Mouse (Mus musculus) heart, embryonic 15.5 days (tissue): ENCODE measurements around the gene 1700023F06Rik. TPM values are rescaled to one million over a fixed set of nuclear protein-coding genes. Genes with fewer than 3 reads are reported as not detected.

Source experiments
- ATAC-seq: fragments of 200-750 bp; cut with Nextera tagmentation; replicated peaks from 2 replicates; pipeline ENCODE4 v1.8.0; 2017; ENCODE audit warnings: low read depth, moderate TSS enrichment; ENCODE audit not compliant: insufficient number of reproducible peaks, insufficient read depth, low FRiP score
- H3K27ac ChIP-seq: fragments of 300-500 bp; sonication (generic); 2 replicates; pipeline ENCODE4 v1.5.1; 2015; ENCODE audit warnings: mild to moderate bottlenecking, inconsistent platforms
- H3K27me3 ChIP-seq: fragments of 300-500 bp; sonication (generic); 2 replicates; pipeline ENCODE4 v1.6.1; 2015; ENCODE audit warnings: inconsistent platforms
- H3K36me3 ChIP-seq: fragments of 300-500 bp; sonication (generic); 2 replicates; pipeline ENCODE4 v1.6.1; 2015; ENCODE audit warnings: mild to moderate bottlenecking, inconsistent platforms
- H3K4me1 ChIP-seq: fragments of 300-500 bp; sonication (generic); replicated peaks from 2 replicates; pipeline ENCODE4 v1.6.1; 2015; ENCODE audit warnings: inconsistent platforms
- H3K4me2 ChIP-seq: fragments of 300-500 bp; sonication (generic); 2 replicates; pipeline ENCODE4 v1.6.1; 2015; ENCODE audit warnings: inconsistent platforms, mild to moderate bottlenecking, moderate library complexity
- H3K4me3 ChIP-seq: fragments of 300-500 bp; sonication (generic); 2 replicates; pipeline ENCODE4 v1.5.1; 2015; ENCODE audit warnings: mild to moderate bottlenecking, inconsistent platforms
- H3K9ac ChIP-seq: fragments of 300-500 bp; sonication (generic); 2 replicates; pipeline ENCODE4 v1.6.1; 2015; ENCODE audit warnings: mild to moderate bottlenecking, inconsistent platforms
- H3K9me3 ChIP-seq: fragments of 300-500 bp; sonication (generic); replicated peaks from 2 replicates; pipeline ENCODE4 v1.6.1; 2016; ENCODE audit warnings: inconsistent platforms
- WGBS: fragments of 180-500 bp; shearing (Covaris S2); methylation state at CpG from one replicate; pipeline ENCODE4 v1.1.7; 2015; ENCODE audit warnings: mixed read lengths; 5-methylcytosine and 5-hydroxymethylcytosine counted together
- polyA plus RNA-seq: library from polyadenylated mRNA; unstranded; fragments of >200 nt; fragmentation: Nextera tagmentation; extraction: Ambion mirVana; gene quantifications from 2 replicates; pipeline ENCODE4 v1.2.1, GENCODE M21; 2015

1700023F06Rik gene
- polyA plus RNA-seq, 1 experiment from 2014 or later: 0.18 TPM

DNA sequence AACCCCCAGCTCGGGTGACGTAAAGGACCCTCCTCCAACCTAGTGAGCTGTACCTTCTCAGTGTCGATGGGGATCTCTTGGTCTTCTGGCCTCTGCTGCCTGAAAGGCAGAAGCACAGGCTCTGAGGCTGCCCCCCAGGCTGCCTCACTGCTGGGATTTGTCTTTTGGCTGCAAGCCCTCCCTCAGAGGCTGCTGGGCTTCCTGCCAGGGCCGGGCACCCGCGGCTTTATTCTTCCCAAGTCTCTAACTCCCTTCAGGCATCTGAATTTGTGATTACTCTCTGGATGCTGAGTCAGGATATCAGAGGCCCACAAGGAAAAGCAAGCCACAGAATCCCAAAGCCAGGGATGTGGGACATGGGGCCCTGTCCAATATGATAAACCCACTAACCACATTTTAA lies 6.7 kb downstream of the 1700023F06Rik start:
- H3K27me3 ChIP-seq: peaks cover 45% of the 10 kb centered on the region
- no peaks in the 10 kb centered on the region for H3K36me3 ChIP-seq
- H3K27ac ChIP-seq: peak overlapping the region; percentile 27; the same call in 1 of the 2 replicates
- H3K9me3 ChIP-seq: no peaks in the 10 kb centered on the region
- peak; percentile 65; the same call in 1 of the 2 replicates for ATAC-seq
- whole genome bisulfite sequencing: 16% methylated on average over 6 of the region's 6 CpGs
- no peak overlapping the region for H3K4me3 ChIP-seq
- no peak overlapping the region for H3K4me2 ChIP-seq
- H3K4me1 ChIP-seq: peaks cover 25% of the 10 kb centered on the region
- no peak overlapping the region for H3K9ac ChIP-seq

DNA sequence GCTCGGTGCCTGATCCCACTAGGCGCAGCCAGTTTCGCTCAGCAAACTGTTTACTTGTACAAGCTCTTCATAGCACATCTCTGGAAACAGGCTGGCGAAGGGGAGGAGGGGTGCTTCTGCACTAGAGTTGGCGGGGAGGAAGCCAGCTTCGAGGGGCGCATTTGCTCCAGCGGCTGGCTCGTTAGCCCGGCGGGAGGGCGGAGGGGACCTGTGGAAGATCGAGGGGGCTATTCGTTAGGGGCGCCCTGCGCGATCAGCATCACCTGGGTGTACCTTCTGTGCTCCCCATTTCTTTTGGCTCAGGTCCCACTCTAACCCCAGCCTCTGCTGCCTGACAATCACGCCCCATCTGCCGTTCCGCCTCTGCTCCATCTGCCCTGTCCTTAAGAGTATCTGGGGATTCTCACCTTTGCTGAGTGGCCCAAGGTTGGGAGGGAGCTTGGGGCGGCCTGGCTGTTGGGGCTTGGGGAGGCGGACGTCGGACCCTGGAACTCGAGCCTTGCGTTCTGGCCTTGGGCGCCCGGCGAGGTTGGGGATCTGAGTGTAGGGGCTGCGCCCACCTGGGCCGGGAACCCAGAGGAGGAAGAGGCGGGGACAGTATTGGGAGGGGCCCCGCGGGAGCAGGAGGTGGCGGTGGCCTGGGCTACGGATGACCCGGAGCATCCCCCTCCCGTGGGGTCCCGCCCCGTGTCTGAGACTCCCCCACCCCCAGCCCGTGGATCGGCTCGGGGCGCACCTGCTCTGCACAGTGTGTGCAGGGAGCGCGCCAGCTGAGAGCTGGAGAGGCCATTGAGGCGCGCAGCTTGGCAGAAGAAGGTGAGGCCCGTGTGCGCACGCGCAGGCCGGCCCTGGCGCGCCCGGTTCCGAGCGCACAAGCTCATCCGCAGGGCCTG lies 9.2 kb downstream of the 1700023F06Rik start:
- Histone ChIP-seq H3K27ac (no peak overlapping the region), H3K36me3 (no peaks in the 10 kb centered on the region), H3K9me3 (no peaks in the 10 kb centered on the region), H3K4me3 (peak overlapping the region; percentile 52), H3K27me3 (peaks cover 71% of the 10 kb centered on the region), H3K4me2 (peak overlapping the region; percentile 91), H3K4me1 (peaks cover 25% of the 10 kb centered on the region), H3K9ac (peak overlapping the region; percentile 46)
- peak; percentile 14; the same call in 1 of the 2 replicates for ATAC-seq
- 6% methylated on average over 59 of the region's 59 CpGs for WGBS

DNA sequence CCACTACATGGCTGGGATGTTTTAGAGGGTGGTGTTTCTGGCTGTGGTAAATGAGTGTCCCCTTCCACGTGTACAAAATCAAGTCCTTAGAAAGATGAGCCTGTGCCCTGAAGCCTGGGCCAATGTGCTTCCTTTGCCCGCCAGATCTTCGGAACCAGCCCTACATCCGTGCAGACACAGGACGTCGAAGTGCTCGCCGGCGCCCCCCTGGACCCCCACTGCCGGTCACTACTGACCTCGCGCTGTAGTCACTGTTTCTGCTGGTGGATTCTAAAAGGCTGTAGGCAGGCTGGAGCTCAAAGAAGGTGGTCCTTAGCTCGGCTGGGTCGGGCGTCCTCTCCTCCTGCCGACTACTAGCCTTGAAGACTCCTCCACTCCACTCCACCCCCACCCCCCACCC lies 10.0 kb downstream of the 1700023F06Rik start:
- WGBS: 14% methylated on average over 16 of the region's 16 CpGs
- H3K9ac ChIP-seq: no peak overlapping the region
- ATAC-seq: no peak
- peak overlapping the region; percentile 52; the same call in 1 of the 2 replicates for H3K4me3 ChIP-seq
- H3K9me3 ChIP-seq: no peaks in the 10 kb centered on the region
- H3K27me3 ChIP-seq: peaks cover 79% of the 10 kb centered on the region
- H3K4me1 ChIP-seq: peaks cover 25% of the 10 kb centered on the region
- H3K27ac ChIP-seq: no peak overlapping the region
- H3K4me2 ChIP-seq: 0 out of 2 replicates have a peak overlapping the region, but pooled peaks have one; percentile 3
- H3K36me3 ChIP-seq: no peaks in the 10 kb centered on the region

DNA sequence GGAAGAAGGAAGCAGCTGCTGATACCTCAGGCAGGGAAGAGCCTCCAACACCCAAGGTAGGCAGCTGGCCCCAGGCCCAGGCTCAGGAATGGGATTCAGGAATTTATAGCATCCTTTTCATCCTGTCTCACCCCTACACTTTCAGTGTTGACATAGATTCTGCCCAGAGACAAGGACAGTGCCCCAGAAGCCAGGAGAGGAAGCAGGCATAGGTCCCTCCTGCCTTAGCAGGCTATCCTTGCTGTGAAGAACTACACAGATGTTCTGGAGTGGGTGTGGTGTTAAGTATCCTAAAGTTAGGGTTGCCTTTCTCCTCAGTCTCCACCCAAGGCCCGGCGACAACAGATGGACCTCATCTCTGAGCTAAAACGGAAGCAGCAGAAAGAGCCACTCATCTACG lies 11.0 kb downstream of the 1700023F06Rik start:
- Histone ChIP-seq H3K27ac (no peak overlapping the region), H3K4me3 (no peak overlapping the region), H3K4me2 (no peak overlapping the region), H3K4me1 (peaks cover 33% of the 10 kb centered on the region), H3K9me3 (no peaks in the 10 kb centered on the region), H3K27me3 (peaks cover 89% of the 10 kb centered on the region), H3K9ac (no peak overlapping the region), H3K36me3 (no peaks in the 10 kb centered on the region)
- no peak for ATAC-seq
- 71% methylated on average over 4 of the region's 4 CpGs for whole genome bisulfite sequencing

DNA sequence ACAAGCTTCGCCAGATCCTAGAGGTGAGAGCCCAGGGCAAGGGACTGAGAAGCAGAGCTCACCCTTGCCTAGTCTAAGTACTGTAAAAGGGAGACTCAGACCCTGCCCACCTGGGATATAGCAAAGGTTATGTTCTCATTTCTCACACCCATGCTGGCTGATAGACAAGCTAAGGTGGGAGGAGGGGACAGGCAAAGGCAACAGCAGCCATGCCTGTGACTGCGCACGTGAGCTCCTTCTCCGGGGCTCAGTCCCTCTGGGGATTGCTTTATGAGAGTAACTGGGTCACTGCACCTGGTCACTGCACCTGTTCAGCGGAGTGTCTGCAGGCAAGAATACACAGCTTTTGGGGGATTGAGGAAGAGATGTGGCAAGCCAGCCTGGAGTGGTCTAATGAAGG lies 12.7 kb downstream of the 1700023F06Rik start:
- no peak overlapping the region for H3K9ac ChIP-seq
- no peak overlapping the region for H3K27ac ChIP-seq
- peaks cover 99% of the 10 kb centered on the region for H3K27me3 ChIP-seq
- H3K4me2 ChIP-seq: no peak overlapping the region
- peaks cover 25% of the 10 kb centered on the region for H3K4me1 ChIP-seq
- ATAC-seq: no peak
- H3K9me3 ChIP-seq: no peaks in the 10 kb centered on the region
- WGBS: 82% methylated on average over 5 of the region's 5 CpGs
- no peaks in the 10 kb centered on the region for H3K36me3 ChIP-seq
- H3K4me3 ChIP-seq: no peak overlapping the region

DNA sequence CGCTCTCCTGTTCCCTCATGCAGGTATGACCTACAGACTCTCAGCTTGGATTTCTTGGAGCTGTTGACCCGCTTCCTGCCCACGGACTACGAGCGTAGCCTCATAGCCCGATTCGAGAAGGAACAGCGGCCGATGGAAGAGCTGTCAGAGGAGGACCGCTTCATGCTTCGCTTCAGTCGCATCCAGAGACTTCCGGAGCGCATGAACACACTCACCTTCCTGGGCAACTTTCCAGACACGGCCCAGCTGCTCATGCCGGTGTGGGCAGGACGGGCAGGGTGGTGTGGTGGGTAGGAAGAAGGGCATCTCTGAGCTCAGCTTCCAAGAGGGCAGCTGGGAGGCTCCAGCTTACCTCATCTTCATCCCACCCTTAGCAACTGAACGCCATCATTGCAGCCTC lies 13.1 kb downstream of the 1700023F06Rik start:
- no peak for ATAC-seq
- Histone ChIP-seq H3K4me2 (no peak overlapping the region), H3K36me3 (no peaks in the 10 kb centered on the region), H3K4me3 (no peak overlapping the region), H3K9ac (no peak overlapping the region), H3K27ac (no peak overlapping the region), H3K27me3 (peaks cover 99% of the 10 kb centered on the region), H3K9me3 (no peaks in the 10 kb centered on the region), H3K4me1 (peaks cover 25% of the 10 kb centered on the region)
- WGBS: 81% methylated on average over 18 of the region's 18 CpGs

DNA sequence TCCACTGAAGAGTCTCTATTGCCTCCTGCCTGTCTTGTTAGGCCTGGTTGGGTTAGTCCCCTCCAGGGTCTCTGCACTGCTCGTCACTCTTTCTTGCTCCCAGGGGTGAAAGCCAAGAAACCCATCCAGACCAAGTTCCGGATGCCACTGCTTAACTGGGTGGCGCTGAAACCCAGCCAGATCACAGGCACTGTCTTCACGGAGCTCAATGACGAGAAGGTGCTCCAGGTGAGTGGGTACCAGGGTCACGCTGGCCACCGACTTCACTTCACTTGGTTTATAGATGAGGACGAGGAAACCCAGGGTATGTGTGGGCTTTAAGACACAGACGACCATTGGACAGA lies 14.6 kb downstream of the 1700023F06Rik start:
- Histone ChIP-seq H3K4me2 (no peak overlapping the region), H3K36me3 (no peaks in the 10 kb centered on the region), H3K9ac (no peak overlapping the region), H3K4me1 (peaks cover 15% of the 10 kb centered on the region), H3K27ac (no peak overlapping the region), H3K4me3 (no peak overlapping the region), H3K27me3 (peaks cover 86% of the 10 kb centered on the region), H3K9me3 (no peaks in the 10 kb centered on the region)
- WGBS: 43% methylated on average over 9 of the region's 9 CpGs
- no peak for ATAC-seq

DNA sequence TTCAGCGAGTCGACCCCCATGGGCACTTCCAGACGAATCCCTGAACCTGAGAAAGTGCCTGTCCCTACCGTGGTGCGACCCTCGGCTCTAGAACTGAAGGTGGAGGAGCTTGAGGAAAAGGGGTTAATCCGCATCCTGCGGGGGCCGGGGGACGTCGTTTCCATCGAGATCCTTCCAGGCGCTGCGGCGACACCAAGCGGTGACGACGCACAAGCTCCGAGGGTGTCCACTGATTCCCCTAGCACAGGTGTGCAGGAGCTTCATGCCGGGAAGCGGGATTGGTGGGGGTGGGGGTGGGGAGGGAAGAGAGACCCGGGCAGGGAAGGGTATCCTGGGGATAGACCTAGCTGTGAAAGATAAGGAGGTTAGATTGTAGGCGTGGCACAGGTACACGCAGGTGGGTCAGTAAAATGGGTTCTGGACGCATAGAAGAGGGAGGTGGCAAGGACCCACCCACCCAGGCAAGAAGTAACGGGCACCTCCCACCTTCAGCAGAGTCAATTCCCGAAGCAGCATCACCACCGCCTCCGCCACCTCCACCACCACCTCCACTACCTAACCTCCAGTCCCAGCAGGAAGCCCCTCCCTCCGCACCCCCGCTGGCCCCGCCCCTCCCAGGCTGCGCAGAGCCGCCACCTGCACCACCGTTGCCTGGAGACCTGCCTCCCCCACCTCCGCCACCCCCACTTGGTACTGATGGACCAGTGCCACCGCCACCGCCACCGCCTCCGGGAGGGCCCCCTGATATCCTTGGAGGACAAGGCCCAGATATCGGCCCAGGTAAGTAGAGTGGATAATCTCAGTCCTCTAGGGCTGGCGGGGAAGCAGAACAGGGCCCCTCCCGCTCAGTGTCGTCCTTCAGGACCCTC lies 15.2 kb downstream of the 1700023F06Rik start:
- peak overlapping the region; percentile 51 for H3K4me2 ChIP-seq
- no peaks in the 10 kb centered on the region for H3K9me3 ChIP-seq
- ATAC-seq: no peak
- H3K4me1 ChIP-seq: peaks cover 9% of the 10 kb centered on the region
- H3K27me3 ChIP-seq: peaks cover 80% of the 10 kb centered on the region
- H3K36me3 ChIP-seq: no peaks in the 10 kb centered on the region
- 8% methylated on average over 44 of the region's 44 CpGs for WGBS
- H3K9ac ChIP-seq: peak overlapping the region; percentile 20; the same call in 1 of the 2 replicates
- peak overlapping the region; percentile 29 for H3K4me3 ChIP-seq
- H3K27ac ChIP-seq: no peak overlapping the region

DNA sequence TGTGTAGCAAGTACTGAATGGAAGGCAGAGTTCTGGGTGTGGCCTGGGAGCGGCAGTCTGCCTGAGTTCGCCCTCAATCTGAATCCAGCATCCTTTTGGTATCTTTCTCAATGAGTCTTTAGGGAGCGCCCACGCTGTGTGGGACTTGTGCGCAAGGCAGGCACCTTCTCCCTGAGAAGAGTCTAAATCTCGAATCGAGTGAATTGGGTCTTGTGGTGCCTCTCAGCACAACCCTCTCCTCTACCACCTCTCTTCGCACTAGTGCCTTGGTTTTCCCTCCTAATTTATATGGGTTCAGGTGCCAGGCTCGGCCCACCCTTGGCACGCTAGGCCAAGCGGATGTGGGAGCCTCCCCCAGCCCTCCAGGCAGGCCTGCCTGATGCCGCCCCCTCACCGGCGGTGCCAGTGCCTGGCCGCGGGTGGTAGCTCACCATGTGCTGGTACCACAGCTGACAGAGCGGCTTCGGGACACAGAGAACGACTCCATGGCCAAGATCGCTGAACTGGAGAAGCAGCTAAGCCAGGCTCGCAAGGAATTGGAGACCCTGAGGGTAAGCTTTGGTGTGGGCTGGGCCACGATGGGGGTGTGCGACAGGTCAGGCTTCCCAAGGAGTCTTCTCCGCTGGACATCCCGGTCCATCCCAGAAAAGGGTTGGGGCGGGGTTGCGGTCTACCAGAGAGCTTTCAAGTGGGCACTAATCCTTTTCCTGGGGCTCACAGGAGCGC lies 16.0 kb downstream of the 1700023F06Rik start:
- ATAC-seq: no peak
- Histone ChIP-seq H3K9ac (peak overlapping the region; percentile 20; the same call in 1 of the 2 replicates), H3K4me3 (peak overlapping the region; percentile 29)

DNA sequence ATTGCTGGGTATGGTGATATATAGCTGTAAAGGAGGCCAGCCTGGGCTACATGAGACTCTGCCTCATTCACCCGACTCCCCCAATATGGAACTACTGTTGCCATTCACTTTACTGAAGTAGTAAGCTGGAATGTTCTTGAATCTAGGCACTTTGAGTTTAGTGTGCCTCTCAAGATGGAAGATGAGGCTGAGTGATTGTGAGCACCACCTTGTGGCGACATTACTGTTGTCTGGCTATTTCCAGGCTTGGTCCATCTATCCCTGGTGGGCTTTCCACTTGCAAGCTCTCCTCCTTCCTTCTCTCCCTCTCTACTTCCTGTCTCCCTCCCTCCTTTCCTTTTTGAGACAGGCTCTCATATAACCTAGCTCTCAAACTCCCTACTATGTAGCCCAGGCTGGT lies 23.5 kb downstream of the 1700023F06Rik start:
- Histone ChIP-seq H3K36me3 (no peaks in the 10 kb centered on the region), H3K4me3 (no peak overlapping the region), H3K4me2 (no peak overlapping the region), H3K9me3 (no peaks in the 10 kb centered on the region), H3K27ac (no peak overlapping the region), H3K9ac (no peak overlapping the region), H3K4me1 (no peaks in the 10 kb centered on the region), H3K27me3 (peaks cover 11% of the 10 kb centered on the region)
- ATAC-seq: no peak
- WGBS: 32% methylated on average over 2 of the region's 2 CpGs

More for the DNA sequence above, 16.0 kb downstream of the 1700023F06Rik start:
- Histone ChIP-seq H3K4me2 (peak overlapping the region; percentile 51), H3K27ac (no peak overlapping the region), H3K27me3 (peaks cover 72% of the 10 kb centered on the region), H3K9me3 (no peaks in the 10 kb centered on the region), H3K4me1 (peaks cover 9% of the 10 kb centered on the region), H3K36me3 (no peaks in the 10 kb centered on the region)
- 23% methylated on average over 28 of the region's 28 CpGs for WGBS

DNA sequence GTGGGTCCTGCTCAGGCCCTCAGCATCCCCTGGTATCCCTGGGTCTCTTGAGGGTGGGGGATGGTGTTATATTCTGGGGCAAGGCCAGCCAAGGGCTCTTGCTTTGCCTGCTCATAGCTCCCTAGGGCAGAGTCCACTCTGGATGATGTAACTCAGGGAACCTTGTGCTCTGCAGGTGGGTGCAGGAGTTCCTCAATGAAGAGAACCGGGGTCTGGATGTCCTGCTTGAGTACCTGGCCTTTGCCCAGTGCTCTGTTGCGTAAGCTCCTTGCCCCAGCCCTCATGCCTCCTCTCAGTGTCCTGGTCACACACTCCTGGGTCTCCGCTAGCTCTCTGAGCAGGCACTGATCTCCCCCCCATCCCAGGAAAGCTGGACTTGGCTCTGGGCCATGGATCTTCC lies 26.4 kb downstream of the 1700023F06Rik start:
- H3K4me3 ChIP-seq: no peak overlapping the region
- H3K36me3 ChIP-seq: no peaks in the 10 kb centered on the region
- peaks cover 11% of the 10 kb centered on the region for H3K27me3 ChIP-seq
- ATAC-seq: no peak
- H3K4me2 ChIP-seq: no peak overlapping the region
- no peak overlapping the region for H3K9ac ChIP-seq
- no peaks in the 10 kb centered on the region for H3K9me3 ChIP-seq
- H3K27ac ChIP-seq: no peak overlapping the region
- 71% methylated on average over 3 of the region's 3 CpGs for WGBS
- peaks cover 14% of the 10 kb centered on the region for H3K4me1 ChIP-seq
